28 mouse cellular contexts compared by ENCODE assay signal in genomic region chr6:108259671-108260070, GRCm38 (mm10). TPM values are rescaled to one million over a fixed set of nuclear protein-coding genes. Genes with fewer than 3 reads are reported as not detected.
DNase-seq lines count a peak whose midpoint lies in the region; ATAC-seq and TF ChIP-seq lines count a peak whose summit lies in the region.
"Had no signal": no experiment of that assay in that cellular context is flagged by ENCODE, and none has a peak within 500 bp of the region (broad histone marks: within the 10 kb centered on the region; RNA-seq: fewer than 3 reads in every experiment).

No protein-coding gene starts in this region.

- DNase-seq in embryo, embryonic 9.5 days (ENCODE audit: extremely low spot score): peak; percentile 27
- no peak for DNase-seq in embryo, embryonic 11 days
- no peak for DNase-seq in heart, adult 2 months
- DNase-seq in thymus, postnatal 0 days (ENCODE audit: low spot score): peak; percentile 54
- DNase-seq in thymus, postnatal 36 days: no peak
- DNase-seq in brain, embryonic 14.5 days (ENCODE audit: low read depth): peak; percentile 58
- no peak for DNase-seq in gastrocnemius, adult 18-20 months (ENCODE audit: low spot score)
- DNase-seq: adrenal gland, postnatal 25 days; cerebellum, adult 9-10 months; forebrain, postnatal 0 days; gastrocnemius, postnatal 25 days; heart, postnatal 14 days; kidney, postnatal 36 days; layer of hippocampus, adult 9-11 months; lung, postnatal 4 days; right cerebral cortex, postnatal 14 days had no signal

- 0 out of 2 replicates have a peak overlapping the region, but pooled peaks have one; percentile 12 for H3K27ac ChIP-seq in heart, embryonic 16.5 days (ENCODE audit: low read length)
- H3K27ac ChIP-seq in heart, adult 2 months: no peak overlapping the region
- H3K27ac ChIP-seq: embryonic facial prominence, embryonic 13.5 days; hindbrain, embryonic 13.5 days; kidney, embryonic 15.5 days; limb, embryonic 13.5 days; liver, embryonic 14.5 days; lung, embryonic 15.5 days; midbrain, embryonic 15.5 days; neural tube, embryonic 12.5 days; stomach, postnatal 0 days had no signal

- TF ChIP-seq EP300 in heart, adult 2 months (IDR thresholded peaks at IDR 0.05; ENCODE audit: insufficient read depth, low read depth, low read length): no peak

- TF ChIP-seq POLR2A in heart, adult 2 months (IDR thresholded peaks at IDR 0.05; ENCODE audit: insufficient read depth, low read depth, low read length): no peak
- no peak for TF ChIP-seq POLR2A in brain, embryonic 14.5 days (IDR thresholded peaks at IDR 0.05; ENCODE audit: borderline replicate concordance, extremely low read depth, insufficient read depth, insufficient read length, poor library complexity, severe bottlenecking)

- no peak for ATAC-seq in heart, embryonic 16.5 days (replicated peaks; ENCODE audit: extremely low read depth, insufficient read depth, low FRiP score)
- ATAC-seq: forebrain, postnatal 0 days; inflammation-experienced regulatory T-cells, adult 6 months; midbrain, embryonic 15.5 days had no signal

- H3K27me3 ChIP-seq in heart, embryonic 16.5 days (ENCODE audit: control insufficient read depth, insufficient read depth, low read length): no peaks in the 10 kb centered on the region
- no peaks in the 10 kb centered on the region for H3K27me3 ChIP-seq in heart, adult 2 months (ENCODE audit: control insufficient read depth, insufficient read depth, low read length)
- H3K27me3 ChIP-seq: embryonic facial prominence, embryonic 13.5 days; hindbrain, embryonic 13.5 days; kidney, embryonic 15.5 days; limb, embryonic 13.5 days; lung, embryonic 15.5 days; midbrain, embryonic 15.5 days; neural tube, embryonic 12.5 days had no signal

- H3K4me2 ChIP-seq in heart, embryonic 16.5 days (ENCODE audit: low read depth, low read length): no peak overlapping the region
- H3K4me2 ChIP-seq: embryonic facial prominence, embryonic 13.5 days; hindbrain, embryonic 13.5 days; kidney, embryonic 15.5 days; limb, embryonic 13.5 days; lung, embryonic 15.5 days; midbrain, embryonic 15.5 days; neural tube, embryonic 12.5 days had no signal

- TF ChIP-seq CTCF in heart, adult 2 months (IDR thresholded peaks at IDR 0.05): no peak
- no peak for TF ChIP-seq CTCF in brain, embryonic 14.5 days (IDR thresholded peaks at IDR 0.05; ENCODE audit: borderline replicate concordance, extremely low read depth, insufficient read depth, insufficient read length)

- no peak overlapping the region for H3K9ac ChIP-seq in heart, embryonic 16.5 days (ENCODE audit: low read length)
- H3K9ac ChIP-seq in heart, adult 2 months (ENCODE audit: low read depth, low read length): no peak overlapping the region
- H3K9ac ChIP-seq: embryonic facial prominence, embryonic 13.5 days; forebrain, postnatal 0 days; hindbrain, embryonic 13.5 days; kidney, embryonic 15.5 days; limb, embryonic 13.5 days; liver, embryonic 14.5 days; lung, embryonic 15.5 days; midbrain, embryonic 15.5 days; neural tube, embryonic 12.5 days had no signal

- 25% methylated on average over 2 of the region's 2 CpGs for WGBS in heart, embryonic 16.5 days
- 50% methylated on average over 2 of the region's 2 CpGs for WGBS in heart, adult 2 months

- H3K79me2 ChIP-seq in heart, adult 2 months (replicated peaks; ENCODE audit: control insufficient read depth, insufficient read depth, low read length): peaks cover 3% of the 10 kb centered on the region

- H3K36me3 ChIP-seq in heart, embryonic 16.5 days (ENCODE audit: control insufficient read depth, insufficient read depth): no peaks in the 10 kb centered on the region
- H3K36me3 ChIP-seq in heart, adult 2 months (ENCODE audit: control insufficient read depth, insufficient read depth, low read length): peaks cover 23% of the 10 kb centered on the region
- H3K36me3 ChIP-seq: embryonic facial prominence, embryonic 13.5 days; hindbrain, embryonic 13.5 days; kidney, embryonic 15.5 days; limb, embryonic 13.5 days; lung, embryonic 15.5 days; midbrain, embryonic 15.5 days; neural tube, embryonic 12.5 days had no signal

- no peaks in the 10 kb centered on the region for H3K9me3 ChIP-seq in heart, embryonic 16.5 days (replicated peaks; ENCODE audit: control insufficient read depth, low read length)
- H3K9me3 ChIP-seq: embryonic facial prominence, embryonic 13.5 days; hindbrain, embryonic 13.5 days; kidney, embryonic 15.5 days; limb, embryonic 13.5 days; lung, embryonic 15.5 days; midbrain, embryonic 15.5 days; neural tube, embryonic 12.5 days had no signal

- peaks cover 39% of the 10 kb centered on the region for H3K4me1 ChIP-seq in heart, embryonic 16.5 days (ENCODE audit: control insufficient read depth, insufficient read depth, low read length)
- H3K4me1 ChIP-seq in heart, adult 2 months (ENCODE audit: control insufficient read depth, insufficient read depth, low read length): peaks cover 14% of the 10 kb centered on the region
- H3K4me1 ChIP-seq: hindbrain, embryonic 13.5 days; midbrain, embryonic 15.5 days had no signal

- H3K4me3 ChIP-seq in heart, embryonic 16.5 days (ENCODE audit: low read length): no peak overlapping the region
- H3K4me3 ChIP-seq in heart, adult 2 months: no peak overlapping the region
- H3K4me3 ChIP-seq: embryonic facial prominence, embryonic 13.5 days; erythroblast, embryonic 14.5 days; hindbrain, embryonic 13.5 days; kidney, embryonic 15.5 days; limb, embryonic 13.5 days; lung, embryonic 15.5 days; midbrain, embryonic 15.5 days; neural tube, embryonic 12.5 days had no signal

- intact Hi-C loops in heart, adult 2 months (cut with DNase I): no loop called here

RNA-seq across cellular contexts. Expression of gene Itpr1, which starts 46.8 kb away (rescaled TPM):
- polyA plus RNA-seq in heart, embryonic 16.5 days (2015; fragmentation: Nextera tagmentation; extraction: Ambion mirVana): 10.8 and 12.3 TPM in 2 replicates
- 10 to 100 TPM; 37.9 to 47.6 TPM for total RNA-seq in heart, adult 2 months (2021)
- 14.0 and 32.8 TPM in 2 replicates for polyA plus RNA-seq in heart, adult 2 months (2012; rRNA removed)
- polyA plus RNA-seq in thymus, postnatal 0 days (2015; fragmentation: Nextera tagmentation; extraction: Ambion mirVana): 12.1 and 18.0 TPM in 2 replicates
- polyA plus RNA-seq in brain, embryonic 14.5 days (2012; rRNA removed): 7.5 and 9.9 TPM in 2 replicates
- 10 to 100 TPM; 15.1 to 20.0 TPM for total RNA-seq in gastrocnemius, adult 18-20 months (2021)

Comparison
In these comparisons a context has a peak if more than half of its experiments do, and no peak if none do; other contexts are left out.
1. DNase-seq: peak in embryo, embryonic 9.5 days (single experiment), thymus, postnatal 0 days (single experiment) and brain, embryonic 14.5 days (single experiment); none in embryo, embryonic 11 days (single experiment), heart, adult 2 months (0 of 2), thymus, postnatal 36 days (0 of 2) and gastrocnemius, adult 18-20 months (single experiment).